Mouse (Mus musculus) telencephalon, adult 2 months (tissue): ENCODE measurements at regions not wholly inside any gene's neighbourhood (a gene's known extent, or its start where the extent isn't known, plus 50 kb on each side); places are given as distances from the start of the nearest gene placed in this dataset.
"Not testable (repeated sequence)": the region's sequence is repeated elsewhere in the genome, so short reads cannot be mapped to it uniquely, and the experiment has no call there.

Experiments
- DNase-seq: peaks from one replicate; pipeline ENCODE4 v3.0.0-alpha.2; 2011; ENCODE audit warnings: low read depth, low spot score

- no peak for DNase-seq
These were observed 180.5 kb downstream of the Gxylt1 start for GRCm38 (mm10) chr15:93094202-93095135.

GRCm38 (mm10) chr15:93091396-93091795 is 183.6 kb downstream of the Gxylt1 start:
- DNase-seq, result no peak

GRCm38 (mm10) chr15:93089347-93089746 is 185.6 kb downstream of the Gxylt1 start:
- no peak for DNase-seq

- no peak for DNase-seq
These were observed 189.9 kb downstream of the Gxylt1 start for GRCm38 (mm10) chr15:93084967-93085617.

GRCm38 (mm10) chr15:93074070-93074469 is 200.9 kb downstream of the Gxylt1 start:
- DNase-seq, result no peak

- no peak for DNase-seq
These were observed 212.5 kb downstream of the Gxylt1 start for GRCm38 (mm10) chr15:93062213-93063131.

- DNase-seq, result no peak
These were observed 221.5 kb downstream of the Gxylt1 start for GRCm38 (mm10) chr15:93053471-93053870.

GRCm38 (mm10) chr15:93027185-93027584 is 247.8 kb downstream of the Gxylt1 start:
- no peak for DNase-seq

- no peak for DNase-seq
These were observed 248.4 kb downstream of the Gxylt1 start for GRCm38 (mm10) chr15:93026456-93027078.

- DNase-seq, result no peak
These were observed 249.2 kb downstream of the Gxylt1 start for GRCm38 (mm10) chr15:93025791-93026190.

GRCm38 (mm10) chr15:93024171-93024570 is 250.8 kb downstream of the Gxylt1 start:
- DNase-seq, result no peak

GRCm38 (mm10) chr15:93011166-93011565 is 263.8 kb downstream of the Gxylt1 start:
- no peak for DNase-seq

GRCm38 (mm10) chr15:93010629-93011028 is 264.4 kb downstream of the Gxylt1 start:
- DNase-seq, result no peak

- no peak for DNase-seq
These were observed 269.2 kb downstream of the Gxylt1 start for GRCm38 (mm10) chr15:93005751-93006231.

GRCm38 (mm10) chr15:93005186-93005585 is 269.8 kb downstream of the Gxylt1 start:
- not testable (repeated sequence) for DNase-seq

- DNase-seq, result no peak
These were observed 270.4 kb downstream of the Gxylt1 start for GRCm38 (mm10) chr15:93004551-93004950.

- no peak for DNase-seq
These were observed 271.7 kb downstream of the Gxylt1 start for GRCm38 (mm10) chr15:93003233-93003632.

- no peak for DNase-seq
These were observed 272.7 kb downstream of the Gxylt1 start for GRCm38 (mm10) chr15:93002002-93002904.

- DNase-seq, result no peak
These were observed 273.5 kb downstream of the Gxylt1 start for GRCm38 (mm10) chr15:93001346-93002001.
